ENCODE assay signal across 8 mouse cellular contexts in genomic region chr3:151818265-151818664, GRCm38 (mm10). TPM values are rescaled to one million over a fixed set of nuclear protein-coding genes. Genes with fewer than 3 reads are reported as not detected.
A peak's percentile ranks its signal among the peaks of the same experiment; 100 is the strongest.
DNase-seq lines count a peak whose midpoint lies in the region; TF ChIP-seq lines count a peak whose summit lies in the region.

No protein-coding gene starts in this region.

- no peak overlapping the region for H3K9ac ChIP-seq in heart, adult 2 months (ENCODE audit: low read depth, low read length)

- H3K27ac ChIP-seq in heart, adult 2 months: no peak overlapping the region

- H3K4me3 ChIP-seq in heart, adult 2 months: no peak overlapping the region

- TF ChIP-seq EP300 in heart, adult 2 months (IDR thresholded peaks at IDR 0.05; ENCODE audit: insufficient read depth, low read depth, low read length): no peak

- no peaks in the 10 kb centered on the region for H3K36me3 ChIP-seq in heart, adult 2 months (ENCODE audit: control insufficient read depth, insufficient read depth, low read length)

- TF ChIP-seq CTCF in heart, adult 2 months (IDR thresholded peaks at IDR 0.05): peak; percentile 53

- intact Hi-C loops in heart, adult 2 months (cut with DNase I): no loop called here

- no peaks in the 10 kb centered on the region for H3K27me3 ChIP-seq in heart, adult 2 months (ENCODE audit: control insufficient read depth, insufficient read depth, low read length)

- DNase-seq in heart, adult 2 months: peak in 1 of 2 experiments; percentile 42
- no peak for DNase-seq in heart, adult 9 months (ENCODE audit: low spot score in 2 of 2)
- peak; percentile 50 for DNase-seq in 416B (ENCODE audit: low read depth)
- DNase-seq in adrenal gland, adult 8-10 months: peak; percentile 11
- DNase-seq in kidney, adult 9 months: peak; percentile 49
- peak; percentile 23 for DNase-seq in retina, postnatal 1 day
- no peak for DNase-seq in spleen, postnatal 36 days (ENCODE audit: low spot score in 2 of 2)
- no peak for DNase-seq in cerebellum, adult 18-20 months

- no peak for TF ChIP-seq POLR2A in heart, adult 2 months (IDR thresholded peaks at IDR 0.05; ENCODE audit: insufficient read depth, low read depth, low read length)

- 83% methylated on average over 6 of the region's 6 CpGs for WGBS in heart, adult 2 months

- no peaks in the 10 kb centered on the region for H3K79me2 ChIP-seq in heart, adult 2 months (replicated peaks; ENCODE audit: control insufficient read depth, insufficient read depth, low read length)

- no peaks in the 10 kb centered on the region for H3K4me1 ChIP-seq in heart, adult 2 months (ENCODE audit: control insufficient read depth, insufficient read depth, low read length)

RNA-seq across cellular contexts. Expression of gene Ptgfr, which starts 19.2 kb away (rescaled TPM):
- total RNA-seq in heart, adult 2 months (2021): 1 to 10 TPM; 3.3 to 3.4 TPM
- polyA plus RNA-seq in heart, adult 2 months (2012; rRNA removed): 7.8 and 17.4 TPM in 2 replicates
- 1 to 10 TPM in 3 of 4 experiments, under 1 TPM in 1; 0.56 to 2.4 (median 1.8) TPM for total RNA-seq in adrenal gland, adult 8-10 months (2022)

RNA-seq across cellular contexts. Expression of gene Ifi44l, which starts 55.6 kb away (rescaled TPM):
- total RNA-seq in heart, adult 2 months (2021): not detected
- not detected in 2 replicates for polyA plus RNA-seq in heart, adult 2 months (2012; rRNA removed)
- not detected for total RNA-seq in adrenal gland, adult 8-10 months (2022)

Comparison
In these comparisons a context has a peak if more than half of its experiments do, and no peak if none do; other contexts are left out.
1. DNase-seq: peak in 416B (single experiment), adrenal gland, adult 8-10 months (single experiment), kidney, adult 9 months (single experiment) and retina, postnatal 1 day (single experiment); none in heart, adult 9 months (0 of 2), spleen, postnatal 36 days (0 of 2) and cerebellum, adult 18-20 months (0 of 2).